8 mouse cellular contexts compared by ENCODE assay signal in genomic region chr13:72627391-72628321, GRCm38 (mm10). TPM values are rescaled to one million over a fixed set of nuclear protein-coding genes. Genes with fewer than 3 reads are reported as not detected.
DNase-seq lines count a peak whose midpoint lies in the region; ATAC-seq and TF ChIP-seq lines count a peak whose summit lies in the region.

No protein-coding gene starts in this region.

- no peaks in the 10 kb centered on the region for H3K36me3 ChIP-seq in hindbrain, embryonic 15.5 days
- no peaks in the 10 kb centered on the region for H3K36me3 ChIP-seq in liver, embryonic 12.5 days
- peaks cover 2% of the 10 kb centered on the region; the same call in 1 of the 2 replicates for H3K36me3 ChIP-seq in neural tube, embryonic 12.5 days
- H3K36me3 ChIP-seq in thymus, adult 2 months (ENCODE audit: control insufficient read depth, insufficient read depth, low read length): no peaks in the 10 kb centered on the region

- DNase-seq in ES-CJ7 (ENCODE audit: low read depth, low spot score): peak; percentile 76
- peak; percentile 57 for DNase-seq in embryo, embryonic 9.5 days (ENCODE audit: extremely low spot score)
- no peak for DNase-seq in adrenal gland, adult (ENCODE audit: inconsistent age in 2 of 2, low spot score in 1 of 2)
- DNase-seq in thymus, adult 2 months: no peak
- no peak for DNase-seq in ovary, adult 18-20 months (ENCODE audit: low spot score)

- H3K4me1 ChIP-seq in hindbrain, embryonic 15.5 days (replicated peaks): peaks cover 43% of the 10 kb centered on the region
- H3K4me1 ChIP-seq in liver, embryonic 12.5 days: peaks cover 9% of the 10 kb centered on the region; the same call in 1 of the 2 replicates
- H3K4me1 ChIP-seq in neural tube, embryonic 12.5 days: peaks cover 57% of the 10 kb centered on the region
- H3K4me1 ChIP-seq in thymus, adult 2 months (replicated peaks; ENCODE audit: control insufficient read depth, insufficient read depth, low read length): no peaks in the 10 kb centered on the region

- H3K27me3 ChIP-seq in hindbrain, embryonic 15.5 days: peaks cover 36% of the 10 kb centered on the region
- H3K27me3 ChIP-seq in liver, embryonic 12.5 days (replicated peaks): peaks cover 100% of the 10 kb centered on the region
- H3K27me3 ChIP-seq in neural tube, embryonic 12.5 days (replicated peaks): peaks cover 72% of the 10 kb centered on the region
- peaks cover 8% of the 10 kb centered on the region for H3K27me3 ChIP-seq in thymus, adult 2 months (ENCODE audit: control insufficient read depth, insufficient read depth, low read length)

- peak overlapping the region; percentile 69 for H3K4me3 ChIP-seq in hindbrain, embryonic 15.5 days
- H3K4me3 ChIP-seq in liver, embryonic 12.5 days: peak overlapping the region; percentile 49
- peak overlapping the region; percentile 74 for H3K4me3 ChIP-seq in neural tube, embryonic 12.5 days
- no peak overlapping the region for H3K4me3 ChIP-seq in thymus, adult 2 months (ENCODE audit: control insufficient read depth, insufficient read depth, low read length)

- TF ChIP-seq POLR2A in thymus, adult 2 months (IDR thresholded peaks at IDR 0.05; ENCODE audit: control insufficient read depth, extremely low read depth, insufficient read depth, low read length, poor library complexity): no peak

- H3K9me3 ChIP-seq in hindbrain, embryonic 15.5 days: no peaks in the 10 kb centered on the region
- H3K9me3 ChIP-seq in liver, embryonic 12.5 days (replicated peaks): no peaks in the 10 kb centered on the region
- H3K9me3 ChIP-seq in neural tube, embryonic 12.5 days: no peaks in the 10 kb centered on the region

- peak overlapping the region; percentile 89 for H3K27ac ChIP-seq in hindbrain, embryonic 15.5 days (replicated peaks)
- no peak overlapping the region for H3K27ac ChIP-seq in liver, embryonic 12.5 days
- peak overlapping the region; percentile 20; the same call in 1 of the 2 replicates for H3K27ac ChIP-seq in neural tube, embryonic 12.5 days
- H3K27ac ChIP-seq in thymus, adult 2 months (ENCODE audit: control insufficient read depth, insufficient read depth, low read length): no peak overlapping the region

- ATAC-seq in hindbrain, embryonic 15.5 days (ENCODE audit: low FRiP score, low read depth): no peak; the same call in 1 of the 2 replicates
- no peak for ATAC-seq in liver, embryonic 12.5 days
- ATAC-seq in neural tube, embryonic 12.5 days (ENCODE audit: low FRiP score, low read depth): peak; percentile 38; the same call in 1 of the 2 replicates

- peak overlapping the region; percentile 77 for H3K4me2 ChIP-seq in hindbrain, embryonic 15.5 days
- H3K4me2 ChIP-seq in liver, embryonic 12.5 days: peak overlapping the region; percentile 66
- peak overlapping the region; percentile 84 for H3K4me2 ChIP-seq in neural tube, embryonic 12.5 days (replicated peaks)

- peak overlapping the region; percentile 88 for H3K9ac ChIP-seq in hindbrain, embryonic 15.5 days
- H3K9ac ChIP-seq in liver, embryonic 12.5 days: no peak overlapping the region
- peak overlapping the region; percentile 81 for H3K9ac ChIP-seq in neural tube, embryonic 12.5 days

- WGBS in hindbrain, embryonic 15.5 days: under 1% methylated on average over 42 of the region's 42 CpGs
- 3% methylated on average over 42 of the region's 42 CpGs for WGBS in liver, embryonic 12.5 days (ENCODE audit: insufficient replicate concordance)
- 1% methylated on average over 42 of the region's 42 CpGs for WGBS in neural tube, embryonic 12.5 days
- 10% methylated on average over 42 of the region's 42 CpGs for WGBS in thymus, adult 2 months

- no peak for TF ChIP-seq CTCF in thymus, adult 2 months (IDR thresholded peaks at IDR 0.05; ENCODE audit: borderline replicate concordance, control insufficient read depth, extremely low read depth, insufficient read depth, low read length, poor library complexity)

RNA-seq across cellular contexts. Expression of gene Irx2, which starts 1.0 kb away (rescaled TPM):
- polyA plus RNA-seq in hindbrain, embryonic 15.5 days (2015; fragmentation: Nextera tagmentation; extraction: Ambion mirVana): 34.6 and 37.3 TPM in 2 replicates
- 0.30 TPM in 1 of 2 replicates, not detected in the other for polyA plus RNA-seq in liver, embryonic 12.5 days (2016; fragmentation: Nextera tagmentation; extraction: Ambion mirVana)
- 30.4 and 32.2 TPM in 2 replicates for polyA plus RNA-seq in neural tube, embryonic 12.5 days (2016; fragmentation: Nextera tagmentation; extraction: Ambion mirVana)
- polyA plus RNA-seq in thymus, adult 2 months (2012; rRNA removed): 0.85 and 1.2 TPM in 2 replicates

Comparison
In these comparisons a context has a peak if more than half of its experiments do, and no peak if none do; other contexts are left out.
1. DNase-seq: peak in ES-CJ7 (single experiment) and embryo, embryonic 9.5 days (single experiment); none in adrenal gland, adult (0 of 2), thymus, adult 2 months (single experiment) and ovary, adult 18-20 months (single experiment).
2. H3K27ac ChIP-seq: peak in hindbrain, embryonic 15.5 days (single experiment) and neural tube, embryonic 12.5 days (single experiment); none in liver, embryonic 12.5 days (single experiment) and thymus, adult 2 months (single experiment).
3. RNA of gene Irx2, which starts 1.0 kb away (polyA plus RNA-seq): 34.6 to 37.3 TPM in hindbrain, embryonic 15.5 days and 30.4 to 32.2 TPM in neural tube, embryonic 12.5 days; 0.85 to 1.2 TPM in thymus, adult 2 months and 0.30 TPM in liver, embryonic 12.5 days; every median in the first group is over 10 times any median in the second.
4. Peak in every context shown above with its lines, with median percentiles within 50 percentile points of each other: H3K4me2 ChIP-seq.